Mouse (Mus musculus): ENCODE results near the gene Mgat1. TPM values are rescaled to one million over a fixed set of nuclear protein-coding genes. Genes with fewer than 3 reads are reported as not detected.
"Not testable (repeated sequence)": the region's sequence is repeated elsewhere in the genome, so short reads cannot be mapped to it uniquely, and the experiment has no call there.

Gene Mgat1
- 10 to 100 TPM; 59.2 to 72.3 TPM for total RNA-seq (2021)
- polyA plus RNA-seq (2012; rRNA removed) = 74.4 and 86.4 TPM in 2 replicates
- long read RNA-seq, transcript Mgat1-201 (3 exons, 2,976 nt) = minor isoform, 19 of 60 reads
- long read RNA-seq, transcript Mgat1-202 (3 exons, 2,729 nt) = major isoform, 20 of 60 reads
- long read RNA-seq, transcript Mgat1-213 (4 exons, 3,151 nt) = minor isoform, 11 of 60 reads
- long read RNA-seq, partial matches to known transcripts = 1 of 60 reads
- long read RNA-seq, other reads (novel, unspliced or antisense) = 8 of 60 reads

GRCm38 (mm10) chr11:49243727-49244594 is at the start of gene Mgat1:
Gene Mgat1, plus strand, starts transcription at chr11:49244191.
- intact Hi-C loops (cut with DNase I) = loop anchor here (1.0 to 2.0 kb wide), 2 partner anchors 41 to 373 kb away; partner anchors contain the start of genes Irgm1 and Zfp62
- Histone ChIP-seq H3K27ac (peak within 1 kb of the TSS; percentile 97), H3K79me2 (replicated peaks; ENCODE audit: control insufficient read depth, insufficient read depth, low read length) (no peaks in the 10 kb centered on the region), H3K4me1 (ENCODE audit: control insufficient read depth, insufficient read depth, low read length) (peaks cover 18% of the 10 kb centered on the region), H3K4me3 (peak within 1 kb of the TSS; percentile 77), H3K9ac (ENCODE audit: low read depth, low read length) (peak within 1 kb of the TSS; percentile 88), H3K27me3 (ENCODE audit: control insufficient read depth, insufficient read depth, low read length) (no peaks in the 10 kb centered on the region), H3K36me3 (ENCODE audit: control insufficient read depth, insufficient read depth, low read length) (peaks cover 4% of the 10 kb centered on the region; the same call in 1 of the 2 replicates)
- peak; percentile 68 for TF ChIP-seq POLR2A (IDR thresholded peaks at IDR 0.05; ENCODE audit: insufficient read depth, low read depth, low read length)
- TF ChIP-seq EP300 (IDR thresholded peaks at IDR 0.05; ENCODE audit: insufficient read depth, low read depth, low read length) = no peak
- TF ChIP-seq CTCF (IDR thresholded peaks at IDR 0.05) = peak; percentile 53
- under 1% methylated on average over 57 of the region's 60 CpGs for WGBS
- peak; percentile 92 to 97 for DNase-seq

GRCm38 (mm10) chr11:49194771-49195170 is 49.2 kb upstream of the Mgat1 start:
- intact Hi-C loops (cut with DNase I) = not testable (repeated sequence)

GRCm38 (mm10) chr11:49195819-49196322 is 48.1 kb upstream of the Mgat1 start:
- no peaks in the 10 kb centered on the region for H3K36me3 ChIP-seq (ENCODE audit: control insufficient read depth, insufficient read depth, low read length)
- intact Hi-C loops (cut with DNase I) = no loop called here
- H3K9ac ChIP-seq (ENCODE audit: low read depth, low read length) = peak overlapping the region; percentile 37; the same call in 1 of the 2 replicates
- H3K4me3 ChIP-seq = no peak overlapping the region
- WGBS = 40% methylated on average over 7 of the region's 7 CpGs
- no peaks in the 10 kb centered on the region for H3K27me3 ChIP-seq (ENCODE audit: control insufficient read depth, insufficient read depth, low read length)
- DNase-seq = peak in 1 of 2 experiments; percentile 36
- 0 out of 2 replicates have a peak, but pooled peaks have one; percentile 68 for TF ChIP-seq EP300 (IDR thresholded peaks at IDR 0.05; ENCODE audit: insufficient read depth, low read depth, low read length)
- no peak for TF ChIP-seq POLR2A (IDR thresholded peaks at IDR 0.05; ENCODE audit: insufficient read depth, low read depth, low read length)
- TF ChIP-seq CTCF (IDR thresholded peaks at IDR 0.05) = peak; percentile 52
- H3K79me2 ChIP-seq (replicated peaks; ENCODE audit: control insufficient read depth, insufficient read depth, low read length) = no peaks in the 10 kb centered on the region
- H3K27ac ChIP-seq = peak overlapping the region; percentile 61
- H3K4me1 ChIP-seq (ENCODE audit: control insufficient read depth, insufficient read depth, low read length) = peaks cover 5% of the 10 kb centered on the region

More at GRCm38 (mm10) chr11:49194771-49195170, 49.2 kb upstream of the Mgat1 start:
- DNase-seq; H3K27me3 ChIP-seq (ENCODE audit: control insufficient read depth, insufficient read depth, low read length); H3K79me2 ChIP-seq (replicated peaks; ENCODE audit: control insufficient read depth, insufficient read depth, low read length); H3K36me3 ChIP-seq (ENCODE audit: control insufficient read depth, insufficient read depth, low read length); H3K4me1 ChIP-seq (ENCODE audit: control insufficient read depth, insufficient read depth, low read length); H3K4me3 ChIP-seq; H3K9ac ChIP-seq (ENCODE audit: low read depth, low read length): not testable (repeated sequence)
- WGBS = 83% methylated on average over 9 of the region's 9 CpGs
- H3K27ac ChIP-seq = peak overlapping the region; percentile 61; the same call in 1 of the 2 replicates

GRCm38 (mm10) chr11:49200666-49201065 is 43.3 kb upstream of the Mgat1 start:
- intact Hi-C loops (cut with DNase I) = loop anchor here (5.0 kb wide), 3 partner anchors 328 to 403 kb away; partner anchors contain the start of genes Irgm1 and Trim41
- Histone ChIP-seq H3K36me3 (ENCODE audit: control insufficient read depth, insufficient read depth, low read length) (peaks cover 9% of the 10 kb centered on the region; the same call in 1 of the 2 replicates), H3K27me3 (ENCODE audit: control insufficient read depth, insufficient read depth, low read length) (no peaks in the 10 kb centered on the region), H3K27ac (no peak overlapping the region), H3K9ac (ENCODE audit: low read depth, low read length) (no peak overlapping the region), H3K79me2 (replicated peaks; ENCODE audit: control insufficient read depth, insufficient read depth, low read length) (no peaks in the 10 kb centered on the region; the same call in 1 of the 2 replicates), H3K4me3 (no peak overlapping the region), H3K4me1 (ENCODE audit: control insufficient read depth, insufficient read depth, low read length) (peaks cover 10% of the 10 kb centered on the region)
- no peak for DNase-seq
- no peak for TF ChIP-seq CTCF (IDR thresholded peaks at IDR 0.05)
- TF ChIP-seq POLR2A (IDR thresholded peaks at IDR 0.05; ENCODE audit: insufficient read depth, low read depth, low read length) = no peak
- TF ChIP-seq EP300 (IDR thresholded peaks at IDR 0.05; ENCODE audit: insufficient read depth, low read depth, low read length) = no peak

GRCm38 (mm10) chr11:49201142-49201541 is 42.8 kb upstream of the Mgat1 start:
- no peak for DNase-seq
- Histone ChIP-seq H3K36me3 (ENCODE audit: control insufficient read depth, insufficient read depth, low read length) (peaks cover 9% of the 10 kb centered on the region; the same call in 1 of the 2 replicates), H3K4me1 (ENCODE audit: control insufficient read depth, insufficient read depth, low read length) (peaks cover 6% of the 10 kb centered on the region), H3K79me2 (replicated peaks; ENCODE audit: control insufficient read depth, insufficient read depth, low read length) (no peaks in the 10 kb centered on the region; the same call in 1 of the 2 replicates), H3K4me3 (no peak overlapping the region), H3K27ac (no peak overlapping the region), H3K9ac (ENCODE audit: low read depth, low read length) (no peak overlapping the region), H3K27me3 (ENCODE audit: control insufficient read depth, insufficient read depth, low read length) (no peaks in the 10 kb centered on the region)
- intact Hi-C loops (cut with DNase I) = loop anchor here (5.0 kb wide), 3 partner anchors 329 to 404 kb away; partner anchors contain the start of genes Irgm1 and Trim41
- no peak for TF ChIP-seq POLR2A (IDR thresholded peaks at IDR 0.05; ENCODE audit: insufficient read depth, low read depth, low read length)
- TF ChIP-seq CTCF (IDR thresholded peaks at IDR 0.05) = no peak
- TF ChIP-seq EP300 (IDR thresholded peaks at IDR 0.05; ENCODE audit: insufficient read depth, low read depth, low read length) = no peak
